Mouse (Mus musculus): Measurements from ENCODE around the gene Fam19a2.

Fam19a2 gene

DNA sequence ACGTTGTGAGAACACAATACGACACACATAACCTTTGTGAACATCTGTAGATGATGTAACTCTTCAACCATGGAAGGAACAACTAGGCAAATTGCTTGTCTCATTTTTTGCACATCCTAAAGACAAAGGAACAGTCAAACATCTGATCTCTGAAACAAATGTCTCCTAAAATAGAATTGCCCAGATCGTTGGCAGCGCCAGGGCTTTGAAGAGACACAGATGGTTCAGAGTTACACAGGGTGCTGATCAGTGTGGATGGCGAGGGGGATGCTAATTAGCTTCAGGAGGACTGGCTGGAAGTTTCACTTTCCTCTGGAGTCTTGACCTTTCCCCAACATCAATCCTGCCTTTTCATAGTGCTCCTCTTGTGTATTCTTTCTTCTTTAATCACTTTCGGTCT lies 284.6 kb downstream of the Fam19a2 start:
- no peak for DNase-seq (ENCODE audit: extremely low read depth, low read depth, low spot score)

DNA sequence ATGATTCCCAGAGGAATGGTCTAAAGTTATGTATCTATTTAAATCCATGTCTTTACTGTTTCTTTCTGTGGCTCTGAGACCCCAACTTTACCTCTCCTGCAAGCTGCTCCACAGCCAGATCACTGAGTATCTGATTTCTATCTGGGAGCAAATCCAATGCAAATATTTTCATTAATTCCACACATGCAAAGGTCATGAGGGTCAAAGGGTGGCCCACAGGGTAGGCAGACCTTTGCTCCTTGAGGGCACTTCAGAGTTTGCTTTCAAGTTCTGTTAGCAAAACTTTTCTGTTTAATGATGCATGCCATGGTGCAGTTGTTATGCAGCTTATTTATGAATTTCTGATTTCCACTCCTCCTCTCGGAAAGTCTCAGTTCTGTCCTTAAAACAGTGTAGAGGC lies 303.9 kb downstream of the Fam19a2 start:
- DNase-seq (ENCODE audit: extremely low read depth, low read depth, low spot score): no peak

DNA sequence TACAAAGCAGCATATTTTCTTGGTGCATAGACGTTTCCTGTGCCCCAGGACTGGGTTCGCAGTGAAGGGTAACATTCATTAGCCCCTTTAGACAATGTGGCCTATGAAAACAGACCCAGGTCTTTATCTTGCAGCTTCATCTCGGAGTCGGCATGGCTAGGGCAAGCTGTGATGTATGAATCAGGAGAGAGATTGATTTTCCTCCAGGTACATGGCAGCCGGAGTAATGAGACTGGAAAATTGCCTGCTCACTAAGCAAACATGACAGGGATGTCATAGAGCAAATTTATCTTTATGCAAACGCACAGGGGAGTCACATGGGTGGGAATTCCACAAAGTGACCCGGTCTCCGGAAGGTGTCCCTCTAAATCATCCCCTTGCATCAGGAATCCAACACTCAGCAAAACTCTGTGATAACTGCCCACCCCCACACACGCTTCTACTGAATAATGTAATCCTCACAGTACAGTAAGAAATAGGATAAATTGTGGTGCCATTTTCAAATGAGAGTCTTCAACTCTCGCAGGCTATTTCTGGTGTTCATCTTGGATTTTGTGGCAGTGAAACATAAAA lies 306.9 kb downstream of the Fam19a2 start:
- DNase-seq (ENCODE audit: extremely low read depth, low read depth, low spot score): no peak

DNA sequence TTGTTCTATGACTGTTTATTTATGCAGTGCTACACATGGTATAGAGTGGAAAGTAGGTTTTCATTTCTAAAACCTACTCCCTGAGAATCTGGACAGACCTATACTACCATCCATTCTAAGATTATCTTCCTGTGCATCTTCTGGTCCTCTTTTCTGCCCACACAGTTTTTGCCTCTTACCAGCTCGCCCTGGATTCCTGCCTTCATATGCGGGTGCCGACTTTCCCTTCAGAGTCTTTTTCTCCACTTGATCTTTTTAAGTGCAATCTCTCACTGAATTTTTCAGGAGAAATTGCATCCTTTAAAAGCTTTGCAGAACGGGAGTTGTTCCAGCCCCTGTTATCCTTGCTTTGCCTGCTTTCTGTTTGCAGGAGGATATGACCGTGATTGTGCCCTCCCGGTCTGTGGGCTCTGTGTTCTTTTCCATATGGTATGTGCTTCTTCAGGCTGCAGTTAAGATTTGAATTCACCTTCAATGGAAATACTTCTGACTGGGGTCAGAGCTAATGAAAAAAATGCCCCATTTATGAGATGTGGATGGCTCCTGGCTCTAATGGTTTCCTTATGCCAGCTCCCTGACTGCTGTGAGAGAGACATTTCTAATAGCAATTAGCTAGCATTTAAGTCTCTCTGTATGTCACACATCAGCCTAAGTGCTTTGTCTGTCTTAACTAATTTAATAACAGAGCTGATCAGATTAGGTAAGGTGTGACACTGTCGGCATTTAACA lies 308.7 kb downstream of the Fam19a2 start:
- DNase-seq (ENCODE audit: extremely low read depth, low read depth, low spot score): no peak

DNA sequence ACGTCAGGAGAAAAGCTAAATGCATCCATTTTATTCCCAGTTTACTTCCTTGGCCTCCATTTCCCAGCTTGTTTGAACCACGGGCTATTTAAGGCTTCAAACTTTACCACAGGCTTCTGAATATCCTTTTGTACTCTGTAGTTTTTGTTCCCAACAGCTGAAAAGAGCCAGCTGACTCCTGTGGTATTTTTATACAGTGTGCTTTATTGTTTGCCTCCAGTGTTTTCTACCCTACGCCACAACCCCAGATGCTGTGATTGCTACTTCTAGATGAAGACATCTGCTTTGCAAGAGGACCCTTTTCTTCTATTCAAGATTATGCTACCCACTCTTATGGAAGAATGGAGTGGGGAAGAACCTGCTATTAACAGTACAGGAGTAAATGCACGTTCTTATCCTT lies 314.0 kb downstream of the Fam19a2 start:
- no peak for DNase-seq (ENCODE audit: extremely low read depth, low read depth, low spot score)

DNA sequence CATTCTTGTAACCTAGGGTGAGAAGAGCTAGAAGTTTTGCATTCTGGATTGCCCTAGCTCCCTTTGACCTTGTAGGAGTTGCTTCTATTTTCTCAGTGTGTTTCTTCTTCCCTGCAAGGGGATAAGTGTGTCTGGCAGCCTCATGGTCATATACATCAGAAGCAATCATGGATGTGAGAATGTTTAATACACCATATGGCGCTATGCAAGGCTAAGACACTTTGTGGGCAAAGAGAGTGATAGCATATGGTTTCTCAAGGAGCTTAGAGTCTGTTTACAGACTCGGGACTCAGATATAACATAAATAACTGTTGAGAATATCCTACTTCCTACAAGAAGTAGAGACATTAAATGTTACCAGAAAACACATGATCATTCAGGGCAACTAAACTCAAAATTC lies 315.2 kb downstream of the Fam19a2 start:
- DNase-seq (ENCODE audit: extremely low read depth, low read depth, low spot score): no peak

DNA sequence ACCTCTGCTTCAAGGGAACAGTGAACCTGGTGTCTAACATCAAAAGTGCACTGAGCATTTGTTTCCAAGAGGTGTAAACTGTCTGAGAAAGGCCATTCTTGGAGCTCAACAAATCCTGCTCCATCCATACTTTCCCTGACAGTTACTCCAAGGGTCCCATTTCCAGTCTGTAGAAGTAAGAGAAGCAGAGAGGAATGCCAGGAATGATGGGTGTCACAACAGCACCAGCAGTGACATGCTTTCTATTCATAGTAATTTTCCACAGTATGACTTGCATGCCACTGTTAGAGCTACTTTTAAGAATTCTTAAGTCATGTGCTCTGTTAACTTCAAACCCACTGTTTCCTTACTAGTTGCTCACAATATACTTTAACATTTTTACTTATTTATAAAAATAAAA lies 331.2 kb downstream of the Fam19a2 start:
- DNase-seq (ENCODE audit: extremely low read depth, low read depth, low spot score): no peak

DNA sequence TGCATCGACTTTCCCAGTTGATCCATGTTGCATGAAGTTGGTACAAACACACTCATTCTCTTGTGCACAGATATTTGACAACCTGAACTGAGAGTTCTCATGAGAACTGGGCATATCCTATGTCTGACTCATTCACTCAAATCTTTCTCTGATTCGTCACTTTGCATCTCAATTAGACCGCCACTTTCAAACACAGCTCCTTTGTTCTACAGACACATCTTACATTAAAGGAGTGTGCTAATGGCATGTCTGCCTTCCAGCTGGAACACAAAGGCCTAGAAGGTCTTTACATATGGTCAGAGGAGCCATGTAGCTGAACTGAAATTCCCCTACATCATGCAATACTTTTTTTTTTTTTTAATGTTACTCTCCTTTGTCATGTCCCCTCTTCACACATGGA lies 333.3 kb downstream of the Fam19a2 start:
- DNase-seq (ENCODE audit: extremely low read depth, low read depth, low spot score): no peak

DNA sequence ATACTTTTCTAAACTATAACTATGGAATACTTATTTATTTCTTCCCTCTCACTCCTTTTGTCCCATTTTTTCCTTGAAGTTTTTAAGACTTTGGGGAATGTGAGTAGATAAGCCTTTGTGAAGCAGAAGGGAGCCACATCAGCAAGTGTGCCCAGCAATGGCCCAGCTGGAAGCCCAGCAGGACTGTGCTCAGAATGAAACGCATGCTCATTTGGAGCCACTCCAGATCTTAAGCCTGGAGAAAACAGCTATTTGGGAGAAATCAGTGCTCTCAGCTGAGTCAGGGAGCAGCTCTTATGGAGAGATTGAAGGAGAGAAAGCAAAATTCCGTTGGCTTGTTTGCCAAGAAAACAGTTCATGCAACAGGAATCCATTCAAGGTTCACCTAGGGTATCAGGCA lies 341.9 kb downstream of the Fam19a2 start:
- DNase-seq (ENCODE audit: extremely low read depth, low read depth, low spot score): no peak

DNA sequence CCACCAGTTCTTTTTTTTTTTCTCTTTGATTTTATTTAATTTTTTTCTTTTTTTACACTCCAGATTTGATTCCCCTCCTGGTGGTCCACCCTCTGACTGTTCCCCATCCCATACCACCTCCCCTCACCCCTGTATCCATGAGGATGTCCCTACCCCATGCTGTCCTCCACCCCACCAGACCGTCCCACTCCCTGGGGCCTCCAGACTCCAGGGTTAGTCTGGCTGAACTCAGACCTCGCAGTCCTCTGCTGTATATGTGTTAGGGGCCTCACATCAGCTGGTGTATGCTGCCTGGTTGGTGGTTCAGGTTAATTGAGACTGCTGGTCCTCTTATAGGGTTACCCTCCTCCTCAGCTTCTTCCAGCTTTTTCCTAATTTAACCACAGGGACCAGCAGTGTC lies 362.9 kb downstream of the Fam19a2 start:
- no peak for DNase-seq (ENCODE audit: extremely low read depth, low read depth, low spot score)

DNA sequence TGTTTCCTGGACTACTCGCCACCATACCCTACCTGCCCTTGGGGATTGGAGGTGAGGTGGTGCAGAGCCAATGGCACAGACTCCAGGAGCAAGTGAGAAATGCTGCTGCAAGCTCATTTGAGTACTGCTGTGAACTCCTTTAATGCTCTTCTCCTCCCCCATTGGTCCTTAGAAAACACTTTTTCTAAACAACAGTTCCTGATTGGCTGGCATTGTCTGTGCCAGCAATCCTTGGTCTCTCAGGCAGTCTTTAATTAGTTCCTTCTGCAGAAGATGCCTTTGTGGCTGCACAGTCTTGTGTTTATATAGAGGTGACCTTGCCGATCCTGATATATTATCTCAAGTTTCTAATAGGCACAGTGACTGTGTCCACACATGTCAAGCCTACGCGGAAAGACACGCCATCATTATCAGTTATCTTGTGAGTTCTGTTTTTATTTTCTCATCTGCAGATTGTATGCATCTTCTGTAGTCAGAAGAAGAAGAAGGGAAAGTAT lies 365.5 kb downstream of the Fam19a2 start:
- DNase-seq (ENCODE audit: extremely low read depth, low read depth, low spot score): no peak

DNA sequence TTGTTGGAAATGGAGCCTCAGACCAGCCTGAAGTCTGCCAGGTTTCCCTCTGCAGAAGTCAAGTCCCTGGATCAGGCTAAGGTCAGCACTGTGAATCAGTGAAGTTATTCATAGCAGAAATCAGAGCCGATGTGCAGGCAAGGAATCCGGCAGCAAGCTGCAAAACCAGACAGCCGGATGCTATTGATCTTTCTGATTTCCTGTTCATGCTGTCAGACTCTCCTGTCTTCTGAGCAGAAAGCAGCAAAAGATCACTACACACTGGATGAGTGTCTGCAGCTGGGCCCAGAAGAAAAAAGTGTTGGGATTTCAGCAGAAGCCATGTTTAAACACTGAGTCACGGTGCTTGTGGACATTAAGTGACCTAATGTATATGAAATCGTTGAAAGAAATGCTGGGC lies 368.2 kb downstream of the Fam19a2 start:
- DNase-seq (ENCODE audit: extremely low read depth, low read depth, low spot score): no peak

DNA sequence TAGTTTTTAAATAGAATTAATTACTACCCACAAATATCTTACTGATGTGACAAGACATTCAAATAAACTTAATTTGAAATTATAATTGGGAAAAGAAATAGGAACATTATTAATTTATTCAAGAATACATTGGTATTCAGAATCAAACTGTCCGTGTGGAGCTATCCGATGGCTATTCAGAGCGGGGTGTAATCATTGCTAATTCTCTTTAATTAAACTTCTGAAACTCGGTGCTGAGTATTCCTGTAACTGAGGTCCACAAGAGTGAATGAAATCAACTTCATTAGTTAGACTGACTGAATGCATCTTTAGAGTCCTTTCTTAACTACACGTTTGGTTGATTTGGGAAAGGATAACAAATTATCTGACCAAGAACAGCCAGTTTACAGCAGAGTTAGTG lies 372.9 kb downstream of the Fam19a2 start:
- DNase-seq (ENCODE audit: extremely low read depth, low read depth, low spot score): no peak

DNA sequence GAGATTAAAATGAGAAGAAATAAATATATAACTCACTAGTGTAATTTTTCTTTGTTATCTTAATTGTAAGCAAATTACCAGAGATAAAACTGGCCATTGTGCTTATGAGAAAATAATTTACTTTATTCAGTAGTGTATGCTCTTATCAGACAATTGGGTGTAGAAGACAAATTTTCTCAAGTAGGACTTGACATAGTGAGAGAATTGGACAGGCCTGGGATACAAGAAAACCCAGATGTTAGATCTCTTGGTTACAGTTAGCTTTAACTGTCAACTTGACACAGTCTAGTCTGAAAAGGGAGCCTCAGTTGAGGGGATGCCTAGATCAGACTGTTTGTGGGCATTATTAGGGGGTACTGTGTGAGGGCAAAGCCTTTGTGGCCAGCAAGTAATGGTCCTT lies 373.7 kb downstream of the Fam19a2 start:
- no peak for DNase-seq (ENCODE audit: extremely low read depth, low read depth, low spot score)

DNA sequence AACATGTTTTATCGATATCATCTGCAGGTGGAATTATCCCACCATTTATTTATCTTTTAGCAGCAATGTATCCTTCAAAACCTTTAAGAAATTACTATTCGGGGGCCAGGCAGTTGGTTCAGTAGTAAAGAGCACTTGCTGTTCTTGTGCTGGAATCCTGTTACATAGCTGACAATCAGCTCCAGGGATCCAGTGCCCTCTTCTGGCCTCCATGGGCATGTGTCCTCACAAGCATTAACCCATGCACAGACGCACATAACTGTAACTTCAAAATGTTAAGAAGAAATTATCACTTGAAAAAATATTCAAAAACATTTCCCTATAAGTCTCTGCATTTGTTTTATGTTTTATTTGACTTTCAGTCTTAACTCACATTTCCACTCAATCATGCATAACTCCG lies 381.8 kb downstream of the Fam19a2 start:
- no peak for DNase-seq (ENCODE audit: extremely low read depth, low read depth, low spot score)

DNA sequence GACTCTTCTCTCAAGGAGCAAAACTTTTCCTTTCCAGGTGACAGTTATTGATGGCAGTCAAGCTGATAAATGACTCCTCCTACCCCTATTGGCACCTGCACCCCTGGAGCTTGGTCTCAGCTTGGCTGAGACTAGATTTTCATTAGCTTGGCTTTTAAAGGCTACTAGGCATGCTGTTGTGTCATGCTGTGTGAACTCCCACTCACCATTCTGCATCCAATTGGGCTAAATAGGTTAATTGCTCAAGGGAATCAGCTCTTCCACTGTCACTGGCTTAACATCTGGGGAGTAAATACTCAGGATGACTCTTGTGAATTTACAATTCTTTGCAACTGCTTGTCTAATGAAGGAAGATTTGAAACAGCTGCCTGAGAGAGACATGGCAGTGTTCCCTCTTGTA lies 407.4 kb downstream of the Fam19a2 start:
- DNase-seq (ENCODE audit: extremely low read depth, low read depth, low spot score): no peak

DNA sequence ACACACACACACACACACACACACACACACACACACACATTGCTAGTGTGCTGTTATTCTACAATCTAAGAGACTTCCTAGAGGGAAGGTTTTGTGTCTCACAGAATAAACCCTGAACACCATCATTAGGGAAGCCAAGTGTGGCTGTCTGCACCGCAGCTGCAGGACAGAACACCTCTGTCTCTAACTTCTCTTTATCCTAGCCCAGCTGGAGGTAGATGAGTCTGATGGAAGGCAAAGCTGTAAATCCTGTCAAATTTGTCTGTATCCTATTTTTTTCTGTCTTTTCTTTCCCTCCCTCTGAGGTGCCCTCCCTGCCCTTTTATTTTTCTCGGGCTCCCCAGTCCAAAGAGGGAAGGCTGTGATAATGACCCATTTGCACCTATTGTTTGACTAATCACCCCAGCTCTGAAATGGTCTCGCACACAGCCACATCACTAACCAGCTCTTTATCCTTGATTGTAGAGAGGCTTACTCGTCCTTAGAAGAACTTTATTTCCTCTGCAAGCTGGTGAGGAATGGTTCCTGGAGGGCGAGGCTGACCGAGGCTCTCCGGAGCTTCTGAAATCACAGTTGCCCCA lies 414.6 kb downstream of the Fam19a2 start:
- no peak for DNase-seq (ENCODE audit: extremely low read depth, low read depth, low spot score)

DNA sequence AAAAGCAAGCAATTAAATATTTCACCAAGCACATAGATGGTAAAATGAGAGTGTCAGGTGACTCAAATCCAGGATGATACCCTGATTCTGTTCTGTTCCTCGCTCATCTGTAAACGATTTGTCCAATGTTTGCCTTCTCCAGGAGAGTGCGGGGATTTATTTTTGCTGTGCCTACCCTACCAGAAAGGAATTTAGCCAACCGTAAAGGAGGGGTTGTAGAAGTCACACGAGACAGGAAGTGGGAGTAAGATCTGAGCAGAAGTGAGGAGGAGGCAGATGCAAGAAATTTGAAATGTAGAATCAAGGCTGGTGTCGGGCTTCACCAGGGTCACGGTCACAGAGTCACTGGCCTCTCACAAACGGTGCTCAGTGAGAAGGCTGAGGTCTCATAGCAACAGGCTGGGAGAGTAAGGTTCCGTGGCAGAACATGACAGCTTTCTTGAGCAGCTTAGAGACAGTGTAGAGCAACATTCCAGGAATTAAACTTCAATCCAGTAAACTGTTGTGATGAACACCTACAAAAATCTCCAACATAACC lies 419.0 kb downstream of the Fam19a2 start:
- DNase-seq (ENCODE audit: extremely low read depth, low read depth, low spot score): no peak

DNA sequence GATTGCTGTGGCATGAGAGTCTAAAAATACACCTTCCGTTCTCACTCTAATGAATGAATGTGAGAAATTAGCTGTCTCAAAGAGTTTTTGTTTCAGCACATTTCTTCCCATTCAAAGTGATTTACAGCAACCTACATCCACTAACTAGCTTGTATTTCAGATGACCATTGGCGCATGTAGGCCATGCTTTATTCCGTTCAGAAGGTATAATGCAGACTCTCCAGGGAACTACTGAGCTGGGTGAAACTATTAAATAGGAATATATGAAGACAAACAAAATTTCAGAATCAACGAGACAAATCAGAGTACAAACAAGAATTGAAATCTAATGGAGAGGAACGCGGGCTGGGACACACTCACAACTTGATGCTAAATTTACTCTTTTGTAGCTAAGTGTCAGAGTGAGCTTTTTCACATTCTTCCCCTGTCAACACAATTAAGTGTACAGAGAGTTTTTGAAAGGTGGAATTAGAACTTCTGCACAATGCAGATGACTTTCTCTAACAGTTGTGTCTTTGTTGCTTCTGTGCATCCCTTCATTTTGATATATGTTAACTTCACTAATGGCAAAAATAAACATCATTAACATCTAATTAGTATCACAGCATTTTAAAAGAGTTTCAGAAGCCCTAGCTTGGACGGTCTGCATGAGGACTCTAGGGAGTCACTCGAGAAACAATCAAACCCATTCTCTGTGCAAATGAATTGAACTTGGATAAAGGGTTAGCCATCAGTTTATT lies 428.6 kb downstream of the Fam19a2 start:
- DNase-seq (ENCODE audit: extremely low read depth, low read depth, low spot score): no peak

DNA sequence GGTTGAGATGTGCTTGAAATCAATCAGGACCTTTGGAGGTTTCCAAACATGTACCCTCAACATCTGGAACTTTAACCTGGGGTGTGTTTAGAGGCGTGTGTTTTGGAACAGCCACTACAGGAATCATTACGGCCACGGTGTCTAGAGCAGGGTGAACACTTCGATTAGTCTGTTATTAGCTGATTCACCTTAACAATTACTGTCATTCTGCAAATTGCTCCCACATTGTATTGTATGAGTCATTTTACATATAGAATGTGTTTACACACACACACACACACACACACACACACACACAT lies 429.1 kb downstream of the Fam19a2 start:
- no peak for DNase-seq (ENCODE audit: extremely low read depth, low read depth, low spot score)

DNA sequence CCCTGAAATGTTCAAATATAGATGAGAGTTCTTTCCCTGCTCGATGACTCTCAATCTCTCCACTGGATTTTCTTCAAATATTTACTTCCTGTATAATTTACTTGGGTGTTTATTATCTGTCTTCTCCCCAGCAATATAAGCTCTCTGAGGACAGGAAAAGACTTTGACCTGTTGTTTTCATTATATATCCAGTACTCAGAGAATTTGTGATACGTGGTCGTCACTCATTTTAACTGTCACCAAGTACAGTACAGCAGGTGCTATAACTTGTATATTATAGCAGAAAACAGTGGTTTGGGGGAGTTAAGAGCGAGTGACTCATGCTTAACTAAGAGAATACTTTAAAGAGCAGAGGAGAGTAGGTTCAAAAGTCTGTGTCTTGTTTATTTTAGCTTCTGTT lies 438.8 kb downstream of the Fam19a2 start:
- no peak for DNase-seq (ENCODE audit: extremely low read depth, low read depth, low spot score)

DNA sequence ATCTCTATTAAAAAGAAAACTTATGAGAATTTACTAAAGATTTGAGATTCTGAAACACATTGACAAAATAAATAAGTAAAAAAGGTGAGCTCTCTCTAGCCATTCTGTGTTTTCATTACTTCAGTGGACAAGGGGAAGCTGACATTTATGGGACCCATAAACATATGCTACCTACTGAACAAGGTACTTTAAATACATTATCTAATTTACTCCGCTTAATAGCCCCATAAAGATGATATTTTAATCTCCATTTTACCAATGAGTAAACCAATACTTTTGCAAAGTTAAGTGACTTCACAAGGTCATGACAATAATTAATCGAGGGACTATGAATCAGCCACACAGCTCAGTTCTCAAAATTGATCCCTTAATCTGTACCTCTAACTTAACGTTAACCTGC lies 443.2 kb downstream of the Fam19a2 start:
- no peak for DNase-seq (ENCODE audit: extremely low read depth, low read depth, low spot score)
